Mouse (Mus musculus) forebrain, embryonic 14.5 days (tissue): ENCODE measurements around the gene Actg1. TPM values are rescaled to one million over a fixed set of nuclear protein-coding genes. Genes with fewer than 3 reads are reported as not detected.
"Not testable (repeated sequence)": the region's sequence is repeated elsewhere in the genome, so short reads cannot be mapped to it uniquely, and the experiment has no call there.

ENCODE experiments used
- ATAC-seq: fragments of 200-750 bp; cut with Nextera tagmentation; 2 replicates; pipeline ENCODE4 v1.8.0; 2017; ENCODE audit warnings: mild to moderate bottlenecking, moderate library complexity
- DNase-seq: peaks from one replicate; pipeline ENCODE4 v3.0.0-alpha.2; 2015; ENCODE audit warnings: low spot score
- H3K27ac ChIP-seq: fragments of 300-500 bp; sonication (generic); 2 replicates; pipeline ENCODE4 v1.5.1; 2014; ENCODE audit warnings: low read depth, mild to moderate bottlenecking, control low read depth, low read length, moderate library complexity
- H3K27me3 ChIP-seq: fragments of 300-500 bp; sonication (generic); replicated peaks from 2 replicates; pipeline ENCODE4 v1.6.1; 2014; ENCODE audit warnings: low read length, control low read depth, mixed read lengths; ENCODE audit not compliant: control insufficient read depth, insufficient read depth
- H3K36me3 ChIP-seq: fragments of 300-500 bp; sonication (generic); 2 replicates; pipeline ENCODE4 v1.6.1; 2014; ENCODE audit warnings: low read length, control low read depth; ENCODE audit not compliant: control insufficient read depth, insufficient read depth
- H3K4me1 ChIP-seq: fragments of 300-500 bp; sonication (generic); 2 replicates; pipeline ENCODE4 v1.6.1; 2014; ENCODE audit warnings: antibody characterized with exemption, low read length, control low read depth; ENCODE audit not compliant: control insufficient read depth, insufficient read depth
- H3K4me2 ChIP-seq: fragments of 300-500 bp; sonication (generic); 2 replicates; pipeline ENCODE4 v1.6.1; 2014; ENCODE audit warnings: mild to moderate bottlenecking, control low read depth, low read length
- H3K4me3 ChIP-seq: fragments of 300-500 bp; sonication (generic); 2 replicates; pipeline ENCODE4 v1.5.1; 2014; ENCODE audit warnings: low read depth, low read length, control low read depth
- H3K9ac ChIP-seq: fragments of 300-500 bp; sonication (generic); 2 replicates; pipeline ENCODE4 v1.6.1; 2014; ENCODE audit warnings: mild to moderate bottlenecking, low read length, control low read depth, moderate library complexity
- H3K9me3 ChIP-seq: fragments of 300-500 bp; sonication (generic); replicated peaks from 2 replicates; pipeline ENCODE4 v1.6.1; 2016; ENCODE audit warnings: low read length, control low read depth, mixed read lengths; ENCODE audit not compliant: control insufficient read depth
- WGBS: fragments of 180-500 bp; shearing (Covaris S2); extraction: QIAGEN DNeasy Blood & Tissue Kit; methylation state at CpG from one replicate; pipeline ENCODE4 v1.1.7; 2014; 5-methylcytosine and 5-hydroxymethylcytosine counted together
- polyA plus RNA-seq: library from polyadenylated mRNA; unstranded; fragments of >200 nt; fragmentation: Nextera tagmentation; extraction: Ambion mirVana; gene quantifications from 2 replicates; pipeline ENCODE4 v1.2.1, GENCODE M21; 2014

The Actg1 gene
- polyA plus RNA-seq, 1 experiment from 2014 or later: 3,852 TPM

DNA sequence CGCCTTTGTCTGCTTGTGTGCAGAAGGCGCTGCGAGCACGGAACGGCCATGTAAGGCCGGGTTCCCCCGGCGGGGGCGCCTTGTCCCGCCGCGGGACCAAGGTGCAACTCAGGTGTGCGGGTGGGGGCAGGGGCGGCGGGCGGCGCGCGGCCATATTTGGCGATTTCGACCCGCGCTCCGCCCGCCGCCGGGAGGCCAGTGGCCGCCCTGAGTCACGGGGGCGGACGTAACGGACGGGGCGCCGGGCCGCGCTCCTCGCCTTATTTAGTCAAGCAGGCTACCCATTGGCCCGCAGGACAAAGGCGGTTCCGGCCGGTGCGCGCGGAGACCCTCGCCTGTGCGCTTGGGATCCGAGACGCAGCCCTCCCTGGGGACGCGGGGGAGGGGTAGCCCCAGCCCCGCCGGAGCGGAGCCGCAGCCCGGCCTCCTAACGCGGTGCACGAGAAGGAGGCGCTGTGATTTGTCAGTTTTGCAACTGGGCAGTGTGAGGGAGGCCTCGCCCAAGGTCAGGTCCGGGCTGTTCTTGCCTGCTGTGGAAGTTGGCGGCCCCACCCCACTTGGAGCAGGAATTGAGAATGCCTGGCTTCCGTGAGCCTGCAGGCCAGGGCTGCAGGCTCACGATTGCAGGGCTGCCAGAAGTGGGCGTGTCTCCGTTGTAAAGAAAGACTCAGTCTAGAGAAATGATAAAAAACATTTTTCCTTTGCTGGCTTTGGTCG, 1.8 kb upstream of the Actg1 start:
- under 1% methylated on average over 62 of the region's 68 CpGs for WGBS
- peak overlapping the region; percentile 99 for H3K27ac ChIP-seq
- H3K4me1 ChIP-seq: peaks cover 19% of the 10 kb centered on the region
- no peaks in the 10 kb centered on the region for H3K9me3 ChIP-seq
- peak overlapping the region; percentile 100 for H3K4me3 ChIP-seq
- peak overlapping the region; percentile 100 for H3K9ac ChIP-seq
- peak overlapping the region; percentile 99 for H3K4me2 ChIP-seq
- peak; percentile 58 for ATAC-seq
- H3K36me3 ChIP-seq: peaks cover 15% of the 10 kb centered on the region
- DNase-seq: peak; percentile 90
- H3K27me3 ChIP-seq: no peaks in the 10 kb centered on the region

DNA sequence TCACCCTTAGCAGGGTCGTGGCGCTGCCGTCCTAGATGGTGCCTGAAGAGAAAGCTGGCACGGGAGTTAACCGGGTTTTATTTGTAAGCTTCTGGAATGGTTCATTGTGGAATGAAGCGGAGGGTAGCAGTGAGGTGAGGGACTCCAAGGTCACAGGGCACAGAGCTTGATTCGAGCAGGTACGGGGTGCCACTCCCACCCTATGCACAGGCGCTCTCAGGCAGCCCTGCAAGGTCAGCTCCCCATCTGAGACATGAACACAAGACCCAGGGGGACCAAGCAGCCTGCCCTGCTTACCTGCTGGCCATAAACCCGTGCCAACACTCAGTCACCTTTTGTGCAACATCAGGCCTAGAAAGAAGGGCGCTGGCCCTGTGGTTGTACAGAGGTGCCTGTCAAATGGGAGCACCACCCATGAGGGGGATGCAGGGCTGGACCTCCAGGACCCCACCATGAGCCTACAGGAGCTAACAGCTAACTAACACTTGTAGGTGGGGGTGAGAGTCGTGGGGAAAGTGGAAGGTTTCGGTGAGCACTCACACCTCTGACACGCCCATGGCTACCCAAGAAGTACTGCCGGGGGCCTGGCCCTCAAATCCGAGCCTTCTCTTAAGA, 1.1 kb upstream of the Actg1 start:
- peak overlapping the region; percentile 100 for H3K4me3 ChIP-seq
- peaks cover 20% of the 10 kb centered on the region for H3K4me1 ChIP-seq
- 5% methylated on average over 16 of the region's 16 CpGs for WGBS
- ATAC-seq (0 out of 2 replicates have a peak, but pooled peaks have one; percentile 2), DNase-seq (peak; percentile 51)
- H3K4me2 ChIP-seq: peak overlapping the region; percentile 99
- H3K27ac ChIP-seq: peak overlapping the region; percentile 99
- H3K9ac ChIP-seq: peak overlapping the region; percentile 100
- peaks cover 19% of the 10 kb centered on the region for H3K36me3 ChIP-seq
- no peaks in the 10 kb centered on the region for H3K27me3 ChIP-seq
- no peaks in the 10 kb centered on the region for H3K9me3 ChIP-seq

DNA sequence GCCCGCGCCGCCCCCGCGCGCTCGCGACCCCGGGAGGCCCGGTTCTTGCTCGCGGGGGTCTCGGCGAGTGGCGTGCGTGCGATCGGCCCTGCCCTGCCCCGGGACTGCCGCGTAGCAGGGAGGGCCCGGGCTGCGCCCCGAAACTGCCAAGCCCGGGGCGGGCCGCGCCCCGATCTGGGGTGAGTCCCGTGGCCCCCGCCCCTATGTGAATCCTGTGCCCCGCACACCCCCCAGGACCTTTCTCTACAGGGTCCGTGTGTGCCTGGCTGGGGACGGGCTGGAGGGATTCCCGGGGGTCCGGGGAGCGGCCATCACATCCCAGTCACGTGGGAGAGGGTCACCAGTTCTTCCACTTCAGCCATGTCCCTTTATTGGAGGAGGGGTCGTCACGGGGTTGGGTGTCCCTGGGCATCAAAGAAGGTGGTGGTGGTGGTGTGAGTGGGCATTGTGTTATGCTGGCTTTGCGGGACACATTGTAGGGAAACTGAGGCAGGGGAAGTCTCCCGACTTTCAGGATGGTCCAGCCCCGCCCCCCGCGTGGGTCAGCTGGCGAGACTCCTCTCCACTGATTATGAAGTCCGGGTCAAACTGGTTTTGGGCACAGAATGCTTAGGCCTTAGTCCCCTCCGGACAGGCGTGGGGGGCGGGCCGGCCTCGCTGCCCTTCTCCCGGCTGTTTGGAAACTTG, 485 bp upstream of the Actg1 start:
- Histone ChIP-seq H3K9ac (peak overlapping the region; percentile 100), H3K27me3 (no peaks in the 10 kb centered on the region), H3K27ac (peak overlapping the region; percentile 99), H3K9me3 (no peaks in the 10 kb centered on the region), H3K4me1 (peaks cover 20% of the 10 kb centered on the region), H3K36me3 (peaks cover 19% of the 10 kb centered on the region), H3K4me2 (peak overlapping the region; percentile 99), H3K4me3 (peak overlapping the region; percentile 100)
- DNase-seq (peak; percentile 76), ATAC-seq (peak; percentile 21; the same call in 1 of the 2 replicates)
- WGBS: under 1% methylated on average over 41 of the region's 53 CpGs

DNA sequence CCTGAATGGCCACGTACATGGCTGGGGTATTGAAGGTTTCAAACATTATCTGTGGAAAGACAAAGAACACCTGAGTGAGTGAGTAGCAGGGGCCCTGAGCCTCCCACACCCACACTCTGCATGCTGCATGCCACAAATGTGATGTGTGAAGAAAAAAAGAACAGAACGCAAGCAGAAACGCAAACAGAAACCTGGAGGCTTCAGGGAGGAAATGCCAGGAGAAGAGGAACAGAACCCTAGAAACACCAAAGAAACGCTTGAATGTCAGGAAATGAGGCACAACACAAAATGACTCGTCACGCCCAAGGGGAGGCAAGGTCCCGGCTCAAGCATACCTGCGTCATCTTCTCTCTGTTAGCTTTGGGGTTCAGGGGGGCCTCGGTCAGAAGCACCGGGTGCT, 1.0 kb downstream of the Actg1 start:
- H3K27ac ChIP-seq: peak overlapping the region; percentile 99; the same call in 1 of the 2 replicates
- WGBS: 6% methylated on average over 9 of the region's 10 CpGs
- H3K27me3 ChIP-seq: no peaks in the 10 kb centered on the region
- ATAC-seq: no peak
- no peaks in the 10 kb centered on the region for H3K9me3 ChIP-seq
- H3K4me1 ChIP-seq: peaks cover 11% of the 10 kb centered on the region
- peak overlapping the region; percentile 100 for H3K4me3 ChIP-seq
- H3K36me3 ChIP-seq: peaks cover 23% of the 10 kb centered on the region
- H3K4me2 ChIP-seq: peak overlapping the region; percentile 77
- no peak for DNase-seq
- peak overlapping the region; percentile 100 for H3K9ac ChIP-seq

DNA sequence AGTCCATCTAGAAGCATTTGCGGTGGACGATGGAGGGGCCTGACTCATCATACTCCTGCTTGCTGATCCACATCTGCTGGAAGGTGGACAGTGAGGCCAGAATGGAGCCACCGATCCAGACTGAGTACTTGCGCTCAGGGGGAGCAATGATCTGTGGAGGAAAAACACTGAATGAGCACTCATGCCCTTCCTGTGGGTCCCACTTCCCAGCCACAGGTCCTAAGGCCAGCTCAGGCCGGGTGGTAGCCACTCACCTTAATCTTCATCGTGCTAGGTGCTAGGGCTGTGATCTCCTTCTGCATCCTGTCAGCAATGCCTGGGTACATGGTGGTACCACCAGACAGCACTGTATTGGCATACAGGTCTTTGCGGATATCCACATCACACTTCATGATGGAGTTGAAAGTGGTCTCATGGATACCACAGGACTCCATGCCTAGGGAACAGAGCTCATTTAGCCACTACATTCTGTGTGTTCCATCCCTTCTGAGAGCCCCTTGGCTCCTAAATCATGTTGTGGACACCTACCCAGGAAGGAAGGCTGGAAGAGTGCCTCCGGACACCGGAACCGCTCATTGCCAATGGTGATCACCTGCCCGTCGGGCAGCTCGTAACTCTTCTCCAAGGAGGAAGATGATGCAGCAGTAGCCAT, 1.8 kb downstream of the Actg1 start:
- not testable (repeated sequence) for DNase-seq, H3K9me3 ChIP-seq, ATAC-seq, H3K27me3 ChIP-seq, H3K27ac ChIP-seq
- Histone ChIP-seq H3K4me1 (peaks cover 11% of the 10 kb centered on the region), H3K36me3 (peaks cover 23% of the 10 kb centered on the region), H3K4me3 (peak overlapping the region; percentile 39), H3K4me2 (peak overlapping the region; percentile 67), H3K9ac (peak overlapping the region; percentile 58)
- 73% methylated on average over 10 of the region's 13 CpGs for WGBS

DNA sequence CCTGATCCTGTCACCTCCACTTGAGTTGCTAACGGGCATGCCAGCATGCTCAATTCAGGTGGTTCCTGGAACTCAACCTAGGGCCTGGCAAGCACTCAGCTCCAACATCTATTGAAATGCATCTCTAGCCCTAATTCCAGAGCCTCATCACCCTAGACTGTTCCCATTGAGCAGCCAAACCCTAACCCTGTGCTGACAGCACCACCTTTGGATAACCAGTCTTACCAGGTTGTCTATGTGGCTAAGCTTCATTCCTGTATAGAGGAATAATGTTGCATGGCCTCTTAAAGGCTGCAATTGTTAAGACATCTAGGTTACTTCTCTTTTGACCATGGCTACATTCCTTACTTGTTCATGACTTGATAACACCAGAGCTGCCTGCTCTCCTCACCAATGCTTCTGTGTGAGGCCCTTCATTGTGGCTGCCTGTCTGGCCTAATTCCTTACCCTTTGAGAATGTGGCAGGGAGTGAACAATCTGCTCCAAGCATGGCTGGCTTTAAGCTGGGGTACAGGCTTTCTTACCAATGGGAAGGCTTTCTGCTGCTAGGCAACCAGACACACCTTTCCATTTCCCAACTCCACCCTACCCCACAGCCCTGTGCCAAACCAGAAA, 3.2 kb downstream of the Actg1 start:
- Histone ChIP-seq H3K27me3 (no peaks in the 10 kb centered on the region), H3K4me2 (peak overlapping the region; percentile 56), H3K9ac (peak overlapping the region; percentile 42), H3K36me3 (peaks cover 23% of the 10 kb centered on the region), H3K27ac (peak overlapping the region; percentile 6; the same call in 1 of the 2 replicates), H3K4me1 (peaks cover 7% of the 10 kb centered on the region; the same call in 1 of the 2 replicates), H3K4me3 (peak overlapping the region; percentile 16), H3K9me3 (no peaks in the 10 kb centered on the region)
- 32% methylated on average over 1 of the region's 1 CpGs for WGBS
- ATAC-seq (no peak), DNase-seq (no peak)

DNA sequence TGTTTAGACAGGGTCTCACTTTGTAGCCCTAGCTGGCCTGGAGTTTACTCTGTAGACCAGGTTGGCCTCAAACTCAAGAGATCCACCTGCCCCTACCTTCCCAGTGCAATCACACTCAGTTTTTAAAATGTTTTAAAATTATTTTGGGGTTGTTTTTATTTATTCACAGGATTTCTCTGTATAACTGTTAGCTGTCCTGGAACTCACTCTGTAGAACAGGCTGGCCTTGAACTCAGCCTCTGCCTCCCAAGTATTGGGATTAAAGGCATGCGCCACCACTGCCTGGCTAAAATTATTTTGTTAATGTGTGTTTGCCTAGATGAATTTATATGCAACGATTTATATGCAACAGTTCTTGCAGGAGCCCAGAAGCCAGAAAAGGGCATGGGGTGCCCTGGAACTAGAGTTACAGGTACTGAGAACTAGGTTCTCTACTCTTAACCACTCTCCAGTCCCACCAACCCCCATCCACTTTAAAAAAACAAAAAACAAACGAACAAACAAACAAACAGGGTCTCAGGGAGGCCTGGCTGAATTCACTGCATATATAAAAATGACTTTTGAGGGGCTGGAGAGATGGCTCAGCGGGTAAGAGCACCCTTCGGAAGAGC, 3.9 kb downstream of the Actg1 start:
- Histone ChIP-seq H3K9me3 (no peaks in the 10 kb centered on the region), H3K4me3 (peak overlapping the region; percentile 16; the same call in 1 of the 2 replicates), H3K4me1 (peaks cover 5% of the 10 kb centered on the region; the same call in 1 of the 2 replicates), H3K9ac (no peak overlapping the region), H3K4me2 (peak overlapping the region; percentile 56), H3K36me3 (peaks cover 23% of the 10 kb centered on the region), H3K27me3 (no peaks in the 10 kb centered on the region), H3K27ac (no peak overlapping the region; the same call in 1 of the 2 replicates)
- DNase-seq (no peak), ATAC-seq (no peak)
- 66% methylated on average over 5 of the region's 5 CpGs for WGBS
